Mouse (Mus musculus) embryonic fibroblast, embryonic 13.5 days (primary cell): ENCODE results near the gene Fbf1. TPM values are rescaled to one million over a fixed set of nuclear protein-coding genes. Genes with fewer than 3 reads are reported as not detected.
A peak's percentile ranks its signal among the peaks of the same experiment; 100 is the strongest.

Source experiments
- H3K27ac ChIP-seq: 2 replicates; pipeline ENCODE4 v1.5.1; 2012; ENCODE audit warnings: low read length, control low read depth, inconsistent platforms; ENCODE audit not compliant: insufficient read depth
- H3K4me1 ChIP-seq: 2 replicates; pipeline ENCODE4 v1.6.1; 2011; ENCODE audit warnings: low read length; ENCODE audit not compliant: control insufficient read depth, insufficient read depth
- H3K4me3 ChIP-seq: 2 replicates; pipeline ENCODE4 v1.5.1; 2011; ENCODE audit warnings: mild to moderate bottlenecking, control low read depth, low read length; ENCODE audit not compliant: insufficient read depth
- CTCF ChIP-seq: IDR thresholded peaks from 2 replicates; pipeline ENCODE4 v1.5.1; 2011; ENCODE audit warnings: mild to moderate bottlenecking, control low read depth, low read length, moderate library complexity, borderline replicate concordance; ENCODE audit not compliant: insufficient read depth
- POLR2A ChIP-seq: IDR thresholded peaks from 2 replicates; pipeline ENCODE4 v1.6.1; 2011; ENCODE audit warnings: low read depth, mild to moderate bottlenecking, control low read depth, low read length, moderate library complexity
- polyA plus RNA-seq: library from polyadenylated mRNA; stranded (reverse); fragments of >200 nt; gene quantifications from 2 replicates; pipeline ENCODE4 v1.2.4, GENCODE M21; 2011; ENCODE audit warnings: low read depth; ENCODE audit not compliant: missing spikeins, insufficient read length

Fbf1 gene
- polyA plus RNA-seq, 1 experiment: 34.5 TPM

GRCm38 (mm10) chr11:116203150-116203549 lies 35.2 kb upstream of the Fbf1 start:
- Histone ChIP-seq H3K4me3 (no peak overlapping the region), H3K4me1 (no peaks in the 10 kb centered on the region)
- no peak for TF ChIP-seq CTCF
- TF ChIP-seq POLR2A: no peak

DNA sequence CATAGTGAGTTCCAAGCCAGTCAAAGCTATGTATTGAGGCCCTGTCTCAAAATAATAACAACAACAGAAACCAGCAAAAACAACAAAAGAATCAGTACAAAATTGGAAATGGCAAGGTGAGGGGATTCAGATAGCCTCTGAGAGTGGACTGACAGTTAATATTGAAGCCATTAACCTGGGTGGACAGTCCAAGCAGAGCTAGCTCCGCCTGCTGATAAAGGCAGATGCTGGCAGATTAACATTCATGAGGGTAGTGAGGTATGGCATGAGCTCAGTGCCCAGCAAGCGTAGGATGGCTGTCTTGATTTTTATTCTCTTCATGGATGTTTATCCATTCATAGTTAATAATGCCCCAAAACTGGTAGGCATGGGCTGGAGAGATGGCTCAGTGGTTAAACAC lies 33.2 kb upstream of the Fbf1 start:
- no peak overlapping the region for H3K4me3 ChIP-seq
- no peaks in the 10 kb centered on the region; the same call in 1 of the 2 replicates for H3K4me1 ChIP-seq
- no peak for TF ChIP-seq POLR2A
- TF ChIP-seq CTCF: no peak
- H3K27ac ChIP-seq: no peak overlapping the region

More at GRCm38 (mm10) chr11:116203150-116203549, 35.2 kb upstream of the Fbf1 start:
- no peak overlapping the region for H3K27ac ChIP-seq

DNA sequence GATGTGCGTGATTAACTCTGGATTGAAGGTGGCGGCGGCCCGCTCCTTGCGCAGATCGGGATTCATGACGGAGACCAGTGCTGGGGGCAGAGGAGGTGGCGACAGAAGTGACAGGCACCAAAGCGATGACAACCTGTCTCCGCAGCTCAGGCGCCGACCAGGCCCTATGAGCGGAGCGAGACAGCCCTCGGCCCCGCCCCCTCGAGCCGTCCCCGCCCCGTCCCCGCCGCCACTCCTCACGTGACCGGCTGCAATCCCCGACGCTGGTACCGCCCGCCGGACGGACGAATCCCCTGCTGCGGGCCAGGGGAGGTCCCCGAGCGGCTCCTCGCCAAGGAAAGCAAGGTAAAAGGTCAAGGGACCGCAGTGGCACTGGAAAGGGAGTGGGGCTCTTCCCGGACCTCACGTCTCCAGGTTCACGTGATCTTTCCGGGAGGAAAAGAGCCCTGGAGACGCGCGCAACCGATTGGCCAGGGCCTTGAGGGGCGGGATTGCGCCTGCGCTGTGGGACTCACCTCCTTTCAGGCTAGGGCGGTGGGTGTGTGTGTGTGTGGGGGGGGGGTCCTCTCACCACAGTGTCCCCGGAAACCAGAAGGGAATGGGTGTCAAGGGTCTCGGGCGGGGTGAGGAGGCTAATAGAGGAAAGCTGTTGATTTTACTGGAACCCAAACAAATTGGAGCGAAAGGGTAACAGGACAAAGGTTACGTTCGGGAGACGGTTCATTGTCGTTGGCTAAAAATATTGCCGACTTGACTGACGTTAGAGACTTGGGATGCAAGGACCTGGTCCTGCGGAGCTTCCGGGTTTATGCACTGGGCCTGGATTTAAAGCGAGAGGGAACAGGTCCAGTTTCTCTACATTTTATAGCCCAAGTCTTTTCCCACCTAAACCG lies 30.9 kb upstream of the Fbf1 start, which contains the start of the genes Ten1 and Acox1:
TSS of gene Ten1 (plus strand) at position 217 of the 893 bp plus-strand sequence.
TSS of gene Acox1 (minus strand) at position 407 of the 893 bp plus-strand sequence.
- Histone ChIP-seq H3K4me3 (peak within 1 kb of the TSS; percentile 81), H3K4me1 (no peaks in the 10 kb centered on the region; the same call in none of the 2 replicates), H3K27ac (peak within 1 kb of the TSS; percentile 85)
- TF ChIP-seq POLR2A (peak; percentile 91), CTCF (no peak)

GRCm38 (mm10) chr11:116198132-116198531 lies 30.2 kb upstream of the Fbf1 start:
- Histone ChIP-seq H3K4me3 (peak overlapping the region; percentile 81), H3K4me1 (no peaks in the 10 kb centered on the region; the same call in none of the 2 replicates), H3K27ac (peak overlapping the region; percentile 6)
- TF ChIP-seq POLR2A (no peak), CTCF (no peak)

DNA sequence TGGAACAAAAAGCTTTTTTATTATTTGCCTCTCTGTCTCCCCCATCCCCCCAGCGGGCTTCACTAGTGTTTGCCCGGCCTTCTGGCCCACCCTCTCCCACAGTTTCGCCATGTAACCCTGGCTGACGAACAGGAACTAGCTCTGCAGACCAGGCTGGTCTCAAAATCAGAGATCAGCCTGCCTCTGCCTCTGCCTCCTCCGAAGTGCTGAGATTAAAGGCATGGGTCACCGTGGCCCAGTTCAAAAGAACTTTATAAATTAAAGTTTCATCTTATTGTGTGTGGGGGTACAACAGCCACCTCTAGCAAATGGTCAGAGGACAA lies 29.6 kb upstream of the Fbf1 start:
- Histone ChIP-seq H3K4me3 (peak overlapping the region; percentile 42), H3K4me1 (no peaks in the 10 kb centered on the region; the same call in none of the 2 replicates), H3K27ac (no peak overlapping the region)
- no peak for TF ChIP-seq POLR2A
- no peak for TF ChIP-seq CTCF

DNA sequence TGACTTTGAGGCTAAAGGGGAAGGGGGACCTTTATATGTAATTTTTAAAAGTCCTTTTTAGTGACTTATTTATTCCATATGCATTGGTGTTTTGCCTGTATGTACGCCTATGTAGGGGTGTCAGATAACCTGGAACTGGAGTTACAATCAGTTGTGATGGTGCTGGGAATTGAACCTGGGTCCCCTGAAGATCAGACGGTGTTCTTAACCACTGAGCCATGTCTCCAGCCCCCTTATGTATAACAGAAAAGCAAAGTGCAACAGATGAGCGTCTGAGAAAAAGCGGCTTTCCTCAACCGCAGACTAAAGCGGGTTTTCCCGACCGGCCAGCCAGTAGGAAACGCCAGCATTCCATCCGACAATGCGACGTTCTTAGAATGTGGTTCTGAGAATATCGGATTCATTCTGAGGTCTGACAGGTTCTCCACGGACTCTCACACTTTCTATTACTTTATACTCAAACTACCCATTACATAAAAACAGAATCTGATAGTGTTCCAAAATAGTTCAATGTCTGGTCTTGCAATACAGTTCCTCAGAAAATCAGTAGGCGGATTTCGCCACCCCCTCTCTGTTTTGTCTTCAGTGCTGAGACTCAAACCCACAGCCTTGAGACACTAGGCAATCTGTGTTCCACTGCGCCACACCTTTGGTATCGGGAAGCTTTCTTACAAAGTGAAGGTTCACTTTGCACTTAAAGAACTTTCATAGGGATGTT lies 29.1 kb upstream of the Fbf1 start:
- Histone ChIP-seq H3K4me1 (no peaks in the 10 kb centered on the region; the same call in none of the 2 replicates), H3K27ac (no peak overlapping the region), H3K4me3 (peak overlapping the region; percentile 42)
- no peak for TF ChIP-seq CTCF
- TF ChIP-seq POLR2A: no peak

- no peak overlapping the region for H3K27ac ChIP-seq
- no peak overlapping the region for H3K4me3 ChIP-seq
- no peaks in the 10 kb centered on the region; the same call in none of the 2 replicates for H3K4me1 ChIP-seq
- TF ChIP-seq POLR2A (no peak), CTCF (no peak)
These were observed 28.4 kb upstream of the Fbf1 start for GRCm38 (mm10) chr11:116196336-116196735.

DNA sequence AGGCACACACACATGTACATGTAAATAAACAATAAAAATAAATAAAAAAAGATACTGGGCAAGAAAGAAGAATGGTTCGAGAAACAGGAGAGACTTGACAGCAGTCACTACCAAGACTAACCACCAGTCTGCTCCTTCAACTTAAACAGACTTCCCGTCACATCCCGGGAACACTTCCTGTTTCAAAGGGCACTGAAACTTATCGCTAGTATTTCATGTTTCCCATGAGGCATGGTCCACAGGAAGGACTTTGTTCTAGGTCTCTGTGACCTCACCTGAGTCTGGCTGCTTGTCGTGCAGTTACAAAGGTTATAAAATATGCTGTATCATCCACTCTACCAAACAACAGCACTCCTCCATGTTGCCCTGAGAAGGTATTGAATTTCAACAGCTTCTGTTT lies 27.3 kb upstream of the Fbf1 start:
- TF ChIP-seq CTCF (no peak), POLR2A (no peak)
- Histone ChIP-seq H3K4me1 (no peaks in the 10 kb centered on the region; the same call in none of the 2 replicates), H3K4me3 (no peak overlapping the region), H3K27ac (no peak overlapping the region)

DNA sequence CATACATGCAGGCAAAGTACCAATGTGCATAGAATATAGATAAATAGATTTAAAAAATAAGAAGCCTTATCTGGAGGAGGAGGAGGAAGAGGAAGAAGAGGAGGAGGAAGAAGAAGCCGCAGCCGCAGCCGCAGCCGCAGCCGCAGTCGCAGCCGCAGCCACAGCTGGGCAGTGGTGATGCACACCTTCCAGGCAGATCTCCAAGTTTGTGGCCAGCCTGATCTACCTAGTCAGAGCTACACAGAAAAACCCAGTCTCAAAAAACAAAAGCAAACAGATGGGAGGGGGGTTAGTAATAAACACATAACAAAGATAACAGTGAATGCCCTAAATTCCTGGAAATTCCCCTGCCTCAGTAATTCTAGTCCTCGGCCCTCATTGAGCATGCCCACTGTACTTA lies 26.7 kb upstream of the Fbf1 start:
- Histone ChIP-seq H3K27ac (no peak overlapping the region), H3K4me1 (no peaks in the 10 kb centered on the region; the same call in none of the 2 replicates), H3K4me3 (no peak overlapping the region)
- TF ChIP-seq CTCF (no peak), POLR2A (no peak)
